Mouse (Mus musculus): ENCODE results near the gene Oxct1. TPM values are rescaled to one million over a fixed set of nuclear protein-coding genes. Genes with fewer than 3 reads are reported as not detected.

The Oxct1 gene
- polyA plus RNA-seq, 1 experiment: 37.6 TPM

GRCm38 (mm10) chr15:4033168-4034004 lies 7.2 kb downstream of the Oxct1 start:
- TF ChIP-seq POLR2A (IDR thresholded peaks at IDR 0.05; ENCODE audit: control insufficient read depth, low read depth, low read length) (no peak), CTCF (IDR thresholded peaks at IDR 0.05; ENCODE audit: control insufficient read depth, insufficient read depth, insufficient replicate concordance, low read depth, low read length) (no peak)
- no peaks in the 10 kb centered on the region for H3K36me3 ChIP-seq (ENCODE audit: control insufficient read depth, insufficient read depth, low read length)
- no peak overlapping the region for H3K4me3 ChIP-seq (ENCODE audit: control insufficient read depth, low read depth, low read length)
- no peaks in the 10 kb centered on the region for H3K4me1 ChIP-seq (ENCODE audit: control insufficient read depth, insufficient read depth, low read length)
- no peak overlapping the region for H3K27ac ChIP-seq (ENCODE audit: control insufficient read depth, insufficient read depth, low read depth, low read length)
- no peaks in the 10 kb centered on the region for H3K27me3 ChIP-seq (ENCODE audit: control insufficient read depth, insufficient read depth, low read length)

- TF ChIP-seq CTCF (IDR thresholded peaks at IDR 0.05; ENCODE audit: control insufficient read depth, insufficient read depth, insufficient replicate concordance, low read depth, low read length): no peak
- no peak for TF ChIP-seq POLR2A (IDR thresholded peaks at IDR 0.05; ENCODE audit: control insufficient read depth, low read depth, low read length)
- no peak overlapping the region for H3K4me3 ChIP-seq (ENCODE audit: control insufficient read depth, low read depth, low read length)
- H3K4me1 ChIP-seq (ENCODE audit: control insufficient read depth, insufficient read depth, low read length): no peaks in the 10 kb centered on the region; the same call in 1 of the 2 replicates
Observed at GRCm38 (mm10) chr15:4042423-4042822, 16.2 kb downstream of the Oxct1 start.

GRCm38 (mm10) chr15:4043032-4043471 lies 16.9 kb downstream of the Oxct1 start:
- H3K4me3 ChIP-seq (ENCODE audit: control insufficient read depth, low read depth, low read length): peak overlapping the region; percentile 50
- no peaks in the 10 kb centered on the region for H3K36me3 ChIP-seq (ENCODE audit: control insufficient read depth, insufficient read depth, low read length)
- no peak overlapping the region for H3K27ac ChIP-seq (ENCODE audit: control insufficient read depth, insufficient read depth, low read depth, low read length)
- TF ChIP-seq CTCF (IDR thresholded peaks at IDR 0.05; ENCODE audit: control insufficient read depth, insufficient read depth, insufficient replicate concordance, low read depth, low read length) (no peak), POLR2A (IDR thresholded peaks at IDR 0.05; ENCODE audit: control insufficient read depth, low read depth, low read length) (no peak)
- no peaks in the 10 kb centered on the region for H3K27me3 ChIP-seq (ENCODE audit: control insufficient read depth, insufficient read depth, low read length)
- H3K4me1 ChIP-seq (ENCODE audit: control insufficient read depth, insufficient read depth, low read length): no peaks in the 10 kb centered on the region; the same call in 1 of the 2 replicates

More at GRCm38 (mm10) chr15:4042423-4042822, 16.2 kb downstream of the Oxct1 start:
- no peaks in the 10 kb centered on the region for H3K36me3 ChIP-seq (ENCODE audit: control insufficient read depth, insufficient read depth, low read length)
- H3K27me3 ChIP-seq (ENCODE audit: control insufficient read depth, insufficient read depth, low read length): no peaks in the 10 kb centered on the region
- H3K27ac ChIP-seq (ENCODE audit: control insufficient read depth, insufficient read depth, low read depth, low read length): no peak overlapping the region

GRCm38 (mm10) chr15:4056627-4057026 lies 30.4 kb downstream of the Oxct1 start:
- no peaks in the 10 kb centered on the region for H3K4me1 ChIP-seq (ENCODE audit: control insufficient read depth, insufficient read depth, low read length)
- no peaks in the 10 kb centered on the region for H3K36me3 ChIP-seq (ENCODE audit: control insufficient read depth, insufficient read depth, low read length)
- no peak overlapping the region for H3K27ac ChIP-seq (ENCODE audit: control insufficient read depth, insufficient read depth, low read depth, low read length)
- TF ChIP-seq POLR2A (IDR thresholded peaks at IDR 0.05; ENCODE audit: control insufficient read depth, low read depth, low read length) (no peak), CTCF (IDR thresholded peaks at IDR 0.05; ENCODE audit: control insufficient read depth, insufficient read depth, insufficient replicate concordance, low read depth, low read length) (no peak)
- H3K4me3 ChIP-seq (ENCODE audit: control insufficient read depth, low read depth, low read length): no peak overlapping the region
- H3K27me3 ChIP-seq (ENCODE audit: control insufficient read depth, insufficient read depth, low read length): no peaks in the 10 kb centered on the region

GRCm38 (mm10) chr15:4063574-4063973 lies 37.4 kb downstream of the Oxct1 start:
- no peaks in the 10 kb centered on the region for H3K4me1 ChIP-seq (ENCODE audit: control insufficient read depth, insufficient read depth, low read length)
- TF ChIP-seq POLR2A (IDR thresholded peaks at IDR 0.05; ENCODE audit: control insufficient read depth, low read depth, low read length) (no peak), CTCF (IDR thresholded peaks at IDR 0.05; ENCODE audit: control insufficient read depth, insufficient read depth, insufficient replicate concordance, low read depth, low read length) (no peak)
- H3K36me3 ChIP-seq (ENCODE audit: control insufficient read depth, insufficient read depth, low read length): no peaks in the 10 kb centered on the region
- H3K27ac ChIP-seq (ENCODE audit: control insufficient read depth, insufficient read depth, low read depth, low read length): no peak overlapping the region
- no peak overlapping the region for H3K4me3 ChIP-seq (ENCODE audit: control insufficient read depth, low read depth, low read length)
- H3K27me3 ChIP-seq (ENCODE audit: control insufficient read depth, insufficient read depth, low read length): no peaks in the 10 kb centered on the region

- no peak overlapping the region for H3K27ac ChIP-seq (ENCODE audit: control insufficient read depth, insufficient read depth, low read depth, low read length)
- no peaks in the 10 kb centered on the region for H3K4me1 ChIP-seq (ENCODE audit: control insufficient read depth, insufficient read depth, low read length)
- no peaks in the 10 kb centered on the region for H3K27me3 ChIP-seq (ENCODE audit: control insufficient read depth, insufficient read depth, low read length)
- H3K36me3 ChIP-seq (ENCODE audit: control insufficient read depth, insufficient read depth, low read length): no peaks in the 10 kb centered on the region
- TF ChIP-seq POLR2A (IDR thresholded peaks at IDR 0.05; ENCODE audit: control insufficient read depth, low read depth, low read length): no peak
- no peak for TF ChIP-seq CTCF (IDR thresholded peaks at IDR 0.05; ENCODE audit: control insufficient read depth, insufficient read depth, insufficient replicate concordance, low read depth, low read length)
- H3K4me3 ChIP-seq (ENCODE audit: control insufficient read depth, low read depth, low read length): no peak overlapping the region
Observed at GRCm38 (mm10) chr15:4064013-4064412, 37.8 kb downstream of the Oxct1 start.

- TF ChIP-seq POLR2A (IDR thresholded peaks at IDR 0.05; ENCODE audit: control insufficient read depth, low read depth, low read length): no peak
- no peak for TF ChIP-seq CTCF (IDR thresholded peaks at IDR 0.05; ENCODE audit: control insufficient read depth, insufficient read depth, insufficient replicate concordance, low read depth, low read length)
- no peaks in the 10 kb centered on the region for H3K27me3 ChIP-seq (ENCODE audit: control insufficient read depth, insufficient read depth, low read length)
- no peak overlapping the region for H3K4me3 ChIP-seq (ENCODE audit: control insufficient read depth, low read depth, low read length)
- H3K4me1 ChIP-seq (ENCODE audit: control insufficient read depth, insufficient read depth, low read length): no peaks in the 10 kb centered on the region
- H3K36me3 ChIP-seq (ENCODE audit: control insufficient read depth, insufficient read depth, low read length): no peaks in the 10 kb centered on the region
- H3K27ac ChIP-seq (ENCODE audit: control insufficient read depth, insufficient read depth, low read depth, low read length): no peak overlapping the region
Observed at GRCm38 (mm10) chr15:4064694-4065093, 38.5 kb downstream of the Oxct1 start.

Measured in testis, adult 2 months (tissue).